Mouse (Mus musculus) kidney, postnatal 0 days (tissue): ENCODE measurements around the gene Btbd2. TPM values are rescaled to one million over a fixed set of nuclear protein-coding genes. Genes with fewer than 3 reads are reported as not detected.

ENCODE experiments used
- ATAC-seq: fragments of 200-750 bp; cut with Nextera tagmentation; replicated peaks from 2 replicates; pipeline ENCODE4 v1.8.0; 2017; ENCODE audit warnings: low read depth, moderate number of reproducible peaks, moderate TSS enrichment, moderate library complexity; ENCODE audit not compliant: low FRiP score
- DNase-seq: peaks from one replicate; pipeline ENCODE4 v3.0.0-alpha.2; 2016; ENCODE audit warnings: low spot score
- H3K27ac ChIP-seq: fragments of 300-500 bp; sonication (generic); 2 replicates; pipeline ENCODE4 v1.5.1; 2014; ENCODE audit warnings: mild to moderate bottlenecking
- H3K27me3 ChIP-seq: fragments of 300-500 bp; sonication (generic); 2 replicates; pipeline ENCODE4 v1.6.1; 2014; ENCODE audit warnings: low read length, mixed read lengths; ENCODE audit not compliant: insufficient read depth
- H3K36me3 ChIP-seq: fragments of 300-500 bp; sonication (generic); 2 replicates; pipeline ENCODE4 v1.6.1; 2014; ENCODE audit warnings: low read length, mixed read lengths; ENCODE audit not compliant: insufficient read depth
- H3K4me1 ChIP-seq: fragments of 300-500 bp; sonication (generic); replicated peaks from 2 replicates; pipeline ENCODE4 v1.6.1; 2014; ENCODE audit warnings: antibody characterized with exemption, low read length, mixed read lengths; ENCODE audit not compliant: insufficient read depth
- H3K4me2 ChIP-seq: fragments of 300-500 bp; sonication (generic); 2 replicates; pipeline ENCODE4 v1.6.1; 2014; ENCODE audit warnings: mild to moderate bottlenecking, low read length, moderate library complexity, mixed read lengths
- H3K4me3 ChIP-seq: fragments of 300-500 bp; sonication (generic); replicated peaks from 2 replicates; pipeline ENCODE4 v1.5.1; 2014; ENCODE audit warnings: low read depth, low read length
- H3K9ac ChIP-seq: fragments of 300-500 bp; sonication (generic); 2 replicates; pipeline ENCODE4 v1.6.1; 2014; ENCODE audit warnings: low read depth, low read length
- H3K9me3 ChIP-seq: fragments of 300-500 bp; sonication (generic); replicated peaks from 2 replicates; pipeline ENCODE4 v1.6.1; 2016; ENCODE audit warnings: low read length, inconsistent platforms, mixed read lengths
- CTCF ChIP-seq: IDR thresholded peaks from 2 replicates; pipeline ENCODE4 v1.5.1; 2016; ENCODE audit warnings: antibody characterized with exemption, low read depth, mild to moderate bottlenecking, moderate library complexity
- WGBS: fragments of 180-500 bp; shearing (Covaris S2); extraction: QIAGEN DNeasy Blood & Tissue Kit; methylation state at CpG from one replicate; pipeline ENCODE4 v1.1.7; 2014; 5-methylcytosine and 5-hydroxymethylcytosine counted together
- polyA plus RNA-seq: library from polyadenylated mRNA; unstranded; fragments of >200 nt; fragmentation: Nextera tagmentation; extraction: Ambion mirVana; gene quantifications from 2 replicates; pipeline ENCODE4 v1.2.1, GENCODE M21; 2015

The Btbd2 gene
- 62.7 and 64.5 TPM in 2 replicates for polyA plus RNA-seq

- 0 out of 2 replicates have a peak, but pooled peaks cover 3% of the 10 kb centered on the region for H3K36me3 ChIP-seq
- H3K4me2 ChIP-seq: peak within 1 kb of the TSS; percentile 94
- peak within 1 kb of the TSS; percentile 88 for H3K27ac ChIP-seq
- peak within 1 kb of the TSS; percentile 91 for H3K9ac ChIP-seq
- DNase-seq: no peak
- WGBS: 19% methylated on average over 15 of the region's 15 CpGs
- no peak for TF ChIP-seq CTCF
- peak; percentile 5; the same call in 1 of the 2 replicates for ATAC-seq
- peak within 1 kb of the TSS; percentile 90 for H3K4me3 ChIP-seq
- no peaks in the 10 kb centered on the region for H3K27me3 ChIP-seq
- no peaks in the 10 kb centered on the region for H3K9me3 ChIP-seq
- H3K4me1 ChIP-seq: peaks cover 20% of the 10 kb centered on the region; the same call in 1 of the 2 replicates
Measured at GRCm38 (mm10) chr10:80656863-80657623, at the start of gene Btbd2. TSS of gene Btbd2 (minus strand) at chr10:80657071.

GRCm38 (mm10) chr10:80705479-80705878 is 48.6 kb upstream of the Btbd2 start:
- Histone ChIP-seq H3K4me1 (peaks cover 17% of the 10 kb centered on the region), H3K4me2 (no peak overlapping the region), H3K36me3 (peaks cover 40% of the 10 kb centered on the region), H3K27me3 (no peaks in the 10 kb centered on the region), H3K27ac (no peak overlapping the region), H3K9ac (no peak overlapping the region), H3K9me3 (no peaks in the 10 kb centered on the region), H3K4me3 (no peak overlapping the region)
- no peak for TF ChIP-seq CTCF
- WGBS: 84% methylated on average over 3 of the region's 3 CpGs
- ATAC-seq: no peak
- DNase-seq: no peak

GRCm38 (mm10) chr10:80705033-80705432 is 48.2 kb upstream of the Btbd2 start:
- Histone ChIP-seq H3K36me3 (peaks cover 35% of the 10 kb centered on the region), H3K27ac (no peak overlapping the region), H3K4me1 (peaks cover 20% of the 10 kb centered on the region), H3K27me3 (no peaks in the 10 kb centered on the region), H3K4me3 (no peak overlapping the region), H3K9ac (no peak overlapping the region), H3K4me2 (no peak overlapping the region), H3K9me3 (no peaks in the 10 kb centered on the region)
- TF ChIP-seq CTCF: no peak
- ATAC-seq (no peak), DNase-seq (no peak)
- WGBS: 53% methylated on average over 3 of the region's 3 CpGs

- no peaks in the 10 kb centered on the region for H3K9me3 ChIP-seq
- no peak overlapping the region for H3K27ac ChIP-seq
- no peak overlapping the region for H3K4me2 ChIP-seq
- H3K9ac ChIP-seq: no peak overlapping the region
- H3K4me1 ChIP-seq: peaks cover 24% of the 10 kb centered on the region
- H3K27me3 ChIP-seq: no peaks in the 10 kb centered on the region
- peaks cover 29% of the 10 kb centered on the region for H3K36me3 ChIP-seq
- WGBS: 84% methylated on average over 5 of the region's 5 CpGs
- DNase-seq: no peak
- no peak overlapping the region for H3K4me3 ChIP-seq
- no peak for TF ChIP-seq CTCF
- no peak for ATAC-seq
Measured at GRCm38 (mm10) chr10:80704418-80704817, 47.5 kb upstream of the Btbd2 start.

- H3K4me3 ChIP-seq: peak overlapping the region; percentile 57
- no peaks in the 10 kb centered on the region for H3K27me3 ChIP-seq
- H3K9ac ChIP-seq: peak overlapping the region; percentile 59; the same call in 1 of the 2 replicates
- ATAC-seq (no peak), DNase-seq (no peak)
- peaks cover 23% of the 10 kb centered on the region for H3K36me3 ChIP-seq
- H3K9me3 ChIP-seq: no peaks in the 10 kb centered on the region
- TF ChIP-seq CTCF: no peak
- H3K4me1 ChIP-seq: peaks cover 24% of the 10 kb centered on the region
- H3K27ac ChIP-seq: no peak overlapping the region
- WGBS: 81% methylated on average over 5 of the region's 5 CpGs
- H3K4me2 ChIP-seq: peak overlapping the region; percentile 78
Measured at GRCm38 (mm10) chr10:80703643-80704042, 46.8 kb upstream of the Btbd2 start.

GRCm38 (mm10) chr10:80702536-80703390 is 45.9 kb upstream of the Btbd2 start:
- Histone ChIP-seq H3K4me1 (peaks cover 24% of the 10 kb centered on the region), H3K4me3 (peak overlapping the region; percentile 57), H3K27me3 (no peaks in the 10 kb centered on the region), H3K9ac (peak overlapping the region; percentile 59), H3K9me3 (no peaks in the 10 kb centered on the region), H3K4me2 (peak overlapping the region; percentile 78), H3K27ac (peak overlapping the region; percentile 75), H3K36me3 (peaks cover 17% of the 10 kb centered on the region)
- ATAC-seq: peak; percentile 87
- no peak; the same call in 1 of the 2 replicates for TF ChIP-seq CTCF
- WGBS: 1% methylated on average over 47 of the region's 47 CpGs
- peak; percentile 96 for DNase-seq
